Mouse (Mus musculus) neural tube, embryonic 14.5 days (tissue): ENCODE measurements around the gene 5830473C10Rik. TPM values are rescaled to one million over a fixed set of nuclear protein-coding genes. Genes with fewer than 3 reads are reported as not detected.

Experiments used
- ATAC-seq: fragments of 200-750 bp; cut with Nextera tagmentation; 2 replicates; pipeline ENCODE4 v1.8.0; 2017; ENCODE audit warnings: low read depth, mild to moderate bottlenecking, moderate TSS enrichment, moderate library complexity
- H3K27ac ChIP-seq: fragments of 300-500 bp; sonication (generic); 2 replicates; pipeline ENCODE4 v1.5.1; 2014; ENCODE audit warnings: low read depth, mild to moderate bottlenecking, control low read depth, low read length, moderate library complexity, mixed read lengths
- H3K27me3 ChIP-seq: fragments of 300-500 bp; sonication (generic); 2 replicates; pipeline ENCODE4 v1.6.1; 2014; ENCODE audit warnings: low read length; ENCODE audit not compliant: control insufficient read depth, insufficient read depth
- H3K36me3 ChIP-seq: fragments of 300-500 bp; sonication (generic); 2 replicates; pipeline ENCODE4 v1.6.1; 2014; ENCODE audit warnings: low read length, mixed read lengths; ENCODE audit not compliant: control insufficient read depth, insufficient read depth
- H3K4me1 ChIP-seq: fragments of 300-500 bp; sonication (generic); 2 replicates; pipeline ENCODE4 v1.6.1; 2014; ENCODE audit warnings: low read length; ENCODE audit not compliant: control insufficient read depth, insufficient read depth
- H3K4me2 ChIP-seq: fragments of 300-500 bp; sonication (generic); 2 replicates; pipeline ENCODE4 v1.6.1; 2014; ENCODE audit warnings: mild to moderate bottlenecking, low read depth, low read length, control low read depth
- H3K4me3 ChIP-seq: fragments of 300-500 bp; sonication (generic); 2 replicates; pipeline ENCODE4 v1.5.1; 2014; ENCODE audit warnings: low read depth, low read length, control low read depth, mixed read lengths
- H3K9ac ChIP-seq: fragments of 300-500 bp; sonication (generic); replicated peaks from 2 replicates; pipeline ENCODE4 v1.6.1; 2014; ENCODE audit warnings: low read depth, mild to moderate bottlenecking, control low read depth, low read length, mixed read lengths
- H3K9me3 ChIP-seq: fragments of 300-500 bp; sonication (generic); 2 replicates; pipeline ENCODE4 v1.6.1; 2016; ENCODE audit warnings: low read length; ENCODE audit not compliant: control insufficient read depth
- WGBS: fragments of 180-500 bp; shearing (Covaris S2); extraction: QIAGEN DNeasy Blood & Tissue Kit; methylation state at CpG from one replicate; pipeline ENCODE4 v1.1.7; 2014; 5-methylcytosine and 5-hydroxymethylcytosine counted together
- polyA plus RNA-seq: library from polyadenylated mRNA; unstranded; fragments of >200 nt; fragmentation: Nextera tagmentation; extraction: Ambion mirVana; gene quantifications from 2 replicates; pipeline ENCODE4 v1.2.1, GENCODE M21; 2014

Gene 5830473C10Rik
- not detected in 2 replicates for polyA plus RNA-seq

DNA sequence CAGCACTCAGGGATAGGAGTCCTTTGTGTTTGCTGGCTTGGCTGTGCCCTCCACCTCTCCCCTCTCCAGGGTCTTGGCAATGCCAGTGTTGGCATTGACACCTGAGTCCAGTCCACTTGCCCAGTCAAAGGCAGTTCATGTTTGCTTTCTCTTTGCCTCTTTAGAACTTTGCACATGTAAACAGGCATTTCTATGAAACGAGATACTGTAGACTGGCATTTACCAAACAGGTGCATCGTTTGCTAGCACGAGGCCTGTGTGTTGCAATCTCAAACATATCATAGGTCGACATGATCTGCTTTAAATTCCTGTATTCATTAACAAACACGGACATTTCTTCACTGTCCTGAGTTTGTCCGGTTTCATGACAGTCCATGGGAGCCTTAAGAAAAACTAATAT is at the start of gene 5830473C10Rik:
Gene 5830473C10Rik (plus strand): TSS at position 365 of the 400 bp plus-strand sequence.
- ATAC-seq: no peak
- Histone ChIP-seq H3K9ac (no peak within 1 kb of the TSS), H3K4me1 (no peaks in the 10 kb centered on the region), H3K36me3 (no peaks in the 10 kb centered on the region), H3K4me3 (no peak within 1 kb of the TSS), H3K4me2 (no peak within 1 kb of the TSS), H3K27me3 (no peaks in the 10 kb centered on the region), H3K27ac (no peak within 1 kb of the TSS), H3K9me3 (no peaks in the 10 kb centered on the region)
- 93% methylated on average over 6 of the region's 6 CpGs for WGBS

DNA sequence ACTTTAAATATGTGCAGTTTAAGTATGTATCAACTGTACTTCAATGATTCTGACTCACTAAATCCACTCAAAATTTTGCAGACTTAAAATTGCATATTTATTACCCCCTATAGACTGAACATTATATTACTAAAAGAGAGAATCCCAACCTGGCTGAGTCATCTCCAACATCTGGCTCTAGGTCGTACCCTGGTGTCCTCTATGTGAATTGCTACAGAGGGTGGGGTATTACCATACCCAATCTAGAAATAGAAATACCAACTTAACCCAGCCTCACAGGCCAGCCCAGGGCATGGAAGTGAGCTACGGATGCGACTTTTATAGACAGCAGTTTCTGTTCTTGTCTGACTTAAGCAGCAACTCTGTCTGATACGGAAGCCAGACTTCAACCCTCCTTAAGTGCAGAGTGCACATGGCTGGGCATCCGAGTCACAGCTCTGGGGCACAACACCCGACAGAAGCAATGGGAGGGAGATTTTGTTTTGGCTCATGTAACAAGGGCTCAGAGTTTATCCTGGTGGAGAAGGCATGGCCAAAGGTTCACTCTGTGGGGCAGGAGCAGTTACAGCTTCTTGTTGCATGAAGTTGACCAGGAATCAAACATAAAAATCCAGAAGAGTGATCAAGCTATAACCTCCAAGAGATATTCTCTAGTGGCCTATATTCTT is 48.5 kb upstream of the 5830473C10Rik start:
- ATAC-seq: no peak
- Histone ChIP-seq H3K27me3 (no peaks in the 10 kb centered on the region), H3K4me2 (no peak overlapping the region), H3K9ac (no peak overlapping the region), H3K4me3 (no peak overlapping the region), H3K27ac (no peak overlapping the region), H3K9me3 (no peaks in the 10 kb centered on the region), H3K36me3 (no peaks in the 10 kb centered on the region), H3K4me1 (no peaks in the 10 kb centered on the region)
- 83% methylated on average over 6 of the region's 6 CpGs for WGBS

DNA sequence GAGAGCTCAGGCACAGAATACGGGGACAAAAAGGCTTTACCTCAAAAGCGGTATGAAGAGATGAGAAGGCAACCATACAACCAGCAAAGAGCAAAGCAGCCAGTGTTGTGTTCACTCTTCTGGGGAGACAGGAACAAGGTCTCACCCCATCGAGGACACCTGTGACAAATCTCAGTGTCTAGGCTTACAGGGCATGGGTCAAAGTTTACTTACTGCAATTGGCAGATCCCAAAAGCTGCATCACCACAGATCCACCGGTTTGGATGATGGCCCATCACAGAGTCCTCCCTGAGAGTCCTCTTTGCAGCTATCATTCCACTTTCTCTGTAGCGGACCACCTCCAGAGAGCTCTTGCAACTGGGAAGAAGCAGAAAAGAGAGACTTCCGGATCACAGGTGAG is 45.3 kb upstream of the 5830473C10Rik start:
- H3K4me2 ChIP-seq: no peak overlapping the region
- no peak for ATAC-seq
- no peak overlapping the region for H3K9ac ChIP-seq
- no peaks in the 10 kb centered on the region for H3K36me3 ChIP-seq
- 91% methylated on average over 6 of the region's 6 CpGs for WGBS
- H3K27ac ChIP-seq: no peak overlapping the region
- no peaks in the 10 kb centered on the region for H3K27me3 ChIP-seq
- H3K4me1 ChIP-seq: no peaks in the 10 kb centered on the region
- no peak overlapping the region for H3K4me3 ChIP-seq
- no peaks in the 10 kb centered on the region for H3K9me3 ChIP-seq

DNA sequence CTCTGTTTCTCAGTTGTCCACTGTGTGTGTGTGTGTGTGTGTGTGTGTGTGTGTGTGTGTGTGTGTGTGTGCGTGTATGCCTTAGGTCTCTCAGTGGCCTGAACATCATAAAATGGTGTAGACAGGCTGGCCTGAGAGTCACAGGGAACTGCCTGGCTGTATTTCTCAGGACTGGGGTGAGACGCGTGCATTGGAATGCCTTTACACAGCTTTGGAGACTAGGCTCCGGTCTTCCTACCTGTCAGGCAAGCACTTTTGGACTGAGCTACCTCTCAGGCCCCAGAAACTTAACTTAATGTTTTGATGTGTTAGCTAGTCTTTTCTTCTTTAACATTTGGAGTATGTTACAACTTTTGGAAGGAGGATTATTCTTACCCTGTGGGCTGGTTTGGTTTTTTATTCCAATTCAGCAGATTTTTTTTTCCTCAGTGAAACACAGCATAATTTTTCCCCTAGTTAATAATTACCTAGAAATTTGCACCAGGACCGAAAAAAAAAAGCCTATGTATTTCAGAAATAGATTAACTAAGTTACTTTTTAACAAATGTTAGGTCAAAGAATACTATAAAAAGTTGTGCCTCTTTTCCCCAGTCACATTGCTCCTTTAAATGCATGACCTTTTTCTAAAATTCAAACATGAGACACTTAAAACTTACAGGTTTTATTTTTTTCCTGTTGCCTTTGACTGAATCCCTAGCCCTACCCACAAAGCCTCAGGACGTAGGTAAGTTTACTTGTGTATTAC is 42.4 kb upstream of the 5830473C10Rik start, which contains the start of gene Afm:
Gene Afm (plus strand): TSS at position 577 of the 745 bp plus-strand sequence.
- H3K4me1 ChIP-seq: no peaks in the 10 kb centered on the region
- no peak within 1 kb of the TSS for H3K9ac ChIP-seq
- ATAC-seq: no peak

DNA sequence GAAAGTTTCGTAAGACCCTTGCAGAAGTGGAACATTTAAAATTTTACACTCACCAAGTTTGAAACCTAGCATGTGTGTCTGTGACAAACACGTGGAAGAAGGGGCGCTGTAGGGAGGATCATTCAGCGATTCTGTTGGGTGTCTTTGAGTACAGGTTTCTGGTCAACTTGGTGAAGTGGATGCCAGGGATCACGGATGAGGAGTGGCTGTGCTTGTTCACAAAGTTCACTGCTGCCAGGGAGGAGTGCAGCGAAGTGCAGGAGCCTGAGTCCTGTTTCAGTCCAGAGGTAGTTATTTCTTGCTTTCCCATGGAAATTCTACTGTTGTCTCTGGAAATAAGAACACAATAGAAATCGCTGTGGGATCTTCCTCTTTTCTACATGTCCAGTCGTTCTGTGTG is 9.7 kb upstream of the 5830473C10Rik start:
- Histone ChIP-seq H3K9ac (no peak overlapping the region), H3K36me3 (no peaks in the 10 kb centered on the region), H3K4me3 (no peak overlapping the region), H3K4me2 (no peak overlapping the region), H3K27me3 (no peaks in the 10 kb centered on the region), H3K27ac (no peak overlapping the region), H3K4me1 (no peaks in the 10 kb centered on the region), H3K9me3 (no peaks in the 10 kb centered on the region)
- ATAC-seq: no peak
- WGBS: 89% methylated on average over 8 of the region's 8 CpGs

More for the DNA sequence above, 42.4 kb upstream of the 5830473C10Rik start, which contains the start of gene Afm:
- 89% methylated on average over 6 of the region's 6 CpGs for WGBS
- Histone ChIP-seq H3K9me3 (no peaks in the 10 kb centered on the region), H3K4me2 (no peak within 1 kb of the TSS), H3K27me3 (no peaks in the 10 kb centered on the region), H3K36me3 (no peaks in the 10 kb centered on the region), H3K4me3 (no peak within 1 kb of the TSS), H3K27ac (no peak within 1 kb of the TSS)

DNA sequence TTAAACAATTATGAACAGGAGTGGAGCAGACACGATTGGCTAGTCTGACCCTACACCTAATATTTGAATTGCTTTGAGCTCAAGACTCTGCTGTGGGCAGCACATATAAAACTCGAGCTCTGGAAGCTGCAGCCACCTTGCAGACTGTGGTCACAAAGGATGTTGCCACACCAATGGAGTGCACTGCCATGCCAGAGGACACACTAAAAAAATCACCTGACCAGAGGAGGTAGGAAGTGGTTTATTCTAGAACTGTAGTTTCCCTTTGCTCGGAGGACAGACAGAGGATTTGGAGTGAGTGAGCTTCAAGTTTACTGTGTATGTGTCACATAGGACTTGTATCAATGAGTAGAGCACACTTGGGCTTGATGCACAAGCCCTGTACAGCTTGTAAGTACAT is 4.9 kb upstream of the 5830473C10Rik start:
- no peak overlapping the region for H3K9ac ChIP-seq
- H3K4me3 ChIP-seq: no peak overlapping the region
- no peaks in the 10 kb centered on the region for H3K4me1 ChIP-seq
- WGBS: 84% methylated on average over 3 of the region's 3 CpGs
- H3K9me3 ChIP-seq: no peaks in the 10 kb centered on the region
- no peaks in the 10 kb centered on the region for H3K27me3 ChIP-seq
- no peak overlapping the region for H3K4me2 ChIP-seq
- H3K36me3 ChIP-seq: no peaks in the 10 kb centered on the region
- ATAC-seq: no peak
- H3K27ac ChIP-seq: no peak overlapping the region

DNA sequence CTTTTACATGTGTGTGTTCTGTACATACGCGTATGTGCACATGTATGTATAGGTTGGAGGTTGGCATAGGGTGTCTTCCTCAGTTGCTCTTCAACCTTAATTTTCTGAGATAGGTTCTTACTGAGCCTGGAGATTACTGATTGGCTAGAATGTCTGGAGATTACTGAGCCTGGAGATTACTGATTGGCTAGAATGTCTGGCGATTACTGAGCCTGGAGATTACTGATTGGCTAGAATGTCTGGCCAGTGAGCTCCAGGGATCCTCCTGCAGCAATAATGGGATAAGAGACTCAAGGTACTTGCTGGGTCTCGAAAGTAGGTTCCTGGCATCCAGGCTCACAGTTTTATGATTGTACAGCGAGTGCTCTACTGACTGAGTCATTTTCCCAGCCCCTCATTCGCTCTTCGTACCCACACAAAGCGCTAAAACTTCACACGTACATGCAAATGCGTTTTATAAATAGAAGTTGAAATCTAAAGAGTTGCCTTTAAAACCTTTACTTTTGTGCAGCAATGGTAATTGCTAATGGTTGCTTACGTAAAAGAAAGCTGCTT is 891 bp downstream of the 5830473C10Rik start:
- WGBS: 92% methylated on average over 11 of the region's 11 CpGs
- no peak overlapping the region for H3K4me3 ChIP-seq
- H3K27ac ChIP-seq: no peak overlapping the region
- H3K9ac ChIP-seq: no peak overlapping the region
- H3K4me2 ChIP-seq: no peak overlapping the region
- no peak for ATAC-seq
- no peaks in the 10 kb centered on the region for H3K4me1 ChIP-seq
- H3K36me3 ChIP-seq: no peaks in the 10 kb centered on the region
- H3K9me3 ChIP-seq: no peaks in the 10 kb centered on the region
- no peaks in the 10 kb centered on the region for H3K27me3 ChIP-seq

DNA sequence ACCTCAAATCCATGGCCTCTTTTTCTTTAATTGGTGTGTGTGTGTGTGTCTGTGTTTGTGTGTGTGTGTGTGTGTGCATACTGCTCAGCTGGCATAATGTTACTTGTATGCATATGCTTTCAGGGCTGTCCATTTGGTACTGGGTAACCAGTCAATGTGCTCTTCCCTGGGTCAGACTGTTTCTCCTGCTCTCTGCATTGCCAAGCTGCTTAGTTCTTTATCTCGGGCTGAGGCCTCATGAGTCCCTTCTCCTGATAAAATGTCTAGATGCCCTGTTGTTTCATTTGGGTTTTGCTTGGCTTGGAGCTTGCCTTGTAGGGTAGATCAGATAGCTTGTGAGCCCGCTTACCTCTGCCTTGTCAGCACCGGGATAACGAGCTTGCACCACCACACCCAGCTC is 2.0 kb downstream of the 5830473C10Rik start:
- H3K27ac ChIP-seq: no peak overlapping the region
- no peak for ATAC-seq
- H3K9me3 ChIP-seq: no peaks in the 10 kb centered on the region
- H3K4me2 ChIP-seq: no peak overlapping the region
- H3K4me3 ChIP-seq: no peak overlapping the region
- H3K36me3 ChIP-seq: no peaks in the 10 kb centered on the region
- H3K27me3 ChIP-seq: no peaks in the 10 kb centered on the region
- WGBS: 94% methylated on average over 4 of the region's 4 CpGs
- H3K4me1 ChIP-seq: no peaks in the 10 kb centered on the region
- no peak overlapping the region for H3K9ac ChIP-seq

DNA sequence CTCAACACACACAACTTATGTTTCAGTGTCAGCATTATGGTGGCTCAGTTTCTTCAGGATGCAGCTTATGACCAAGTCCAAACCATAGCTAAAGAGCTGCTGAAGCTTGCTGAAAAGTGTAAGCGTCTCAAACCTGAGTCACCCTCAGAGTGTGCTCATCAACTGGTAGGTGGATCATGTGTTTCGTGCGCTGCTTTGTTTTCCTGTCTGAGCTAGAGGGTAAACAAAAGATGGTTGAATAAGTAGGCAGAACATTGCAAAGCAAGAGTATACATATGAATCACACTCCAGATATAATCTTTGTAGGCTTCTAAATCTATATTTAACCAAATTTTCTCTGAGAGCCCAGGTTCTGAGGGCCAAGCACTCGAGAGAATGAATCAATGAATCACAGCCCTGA is 3.3 kb downstream of the 5830473C10Rik start:
- Histone ChIP-seq H3K9me3 (no peaks in the 10 kb centered on the region), H3K36me3 (no peaks in the 10 kb centered on the region), H3K9ac (no peak overlapping the region), H3K4me3 (no peak overlapping the region), H3K27ac (no peak overlapping the region), H3K27me3 (no peaks in the 10 kb centered on the region), H3K4me1 (no peaks in the 10 kb centered on the region), H3K4me2 (no peak overlapping the region)
- 86% methylated on average over 4 of the region's 4 CpGs for whole genome bisulfite sequencing
- ATAC-seq: no peak
